Mouse (Mus musculus) telencephalon, adult 2 months (tissue): ENCODE measurements around the gene Cwf19l1.

Experiments
- DNase-seq: peaks from one replicate; pipeline ENCODE4 v3.0.0-alpha.2; 2011; ENCODE audit warnings: low read depth, low spot score

The Cwf19l1 gene

DNA sequence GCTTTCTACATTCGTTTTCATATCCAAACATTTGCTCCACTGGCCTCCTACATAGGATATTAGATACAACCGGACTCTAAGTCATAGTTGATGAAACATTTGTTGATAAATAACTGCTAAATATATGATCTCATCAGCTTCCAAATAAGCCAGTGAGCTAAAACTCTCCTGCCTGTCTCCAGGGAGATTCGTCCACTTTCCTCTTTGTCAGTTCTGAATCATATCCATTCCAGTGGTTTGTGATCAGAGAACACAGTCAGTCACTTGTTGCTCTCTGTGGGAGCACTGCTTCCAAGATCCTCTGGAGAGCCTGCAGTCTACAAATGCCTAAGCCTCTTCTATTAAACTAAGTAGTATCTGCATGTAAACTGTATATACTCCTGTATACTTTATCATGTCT lies 75.5 kb downstream of the Cwf19l1 start:
- DNase-seq, result no peak
